Mouse (Mus musculus) stomach, postnatal 0 days (tissue): Measurements from ENCODE around the gene Dnajb1.
A peak's percentile ranks its signal among the peaks of the same experiment; 100 is the strongest.

Experiments
- CTCF ChIP-seq: IDR thresholded peaks from 2 replicates; pipeline ENCODE4 v1.5.1; 2016; ENCODE audit warnings: antibody characterized with exemption, low read depth, mild to moderate bottlenecking, moderate library complexity
- EP300 ChIP-seq: optimal IDR thresholded peaks from 2 replicates; pipeline ENCODE3; 2016; ENCODE audit warnings: antibody characterized with exemption

DNA sequence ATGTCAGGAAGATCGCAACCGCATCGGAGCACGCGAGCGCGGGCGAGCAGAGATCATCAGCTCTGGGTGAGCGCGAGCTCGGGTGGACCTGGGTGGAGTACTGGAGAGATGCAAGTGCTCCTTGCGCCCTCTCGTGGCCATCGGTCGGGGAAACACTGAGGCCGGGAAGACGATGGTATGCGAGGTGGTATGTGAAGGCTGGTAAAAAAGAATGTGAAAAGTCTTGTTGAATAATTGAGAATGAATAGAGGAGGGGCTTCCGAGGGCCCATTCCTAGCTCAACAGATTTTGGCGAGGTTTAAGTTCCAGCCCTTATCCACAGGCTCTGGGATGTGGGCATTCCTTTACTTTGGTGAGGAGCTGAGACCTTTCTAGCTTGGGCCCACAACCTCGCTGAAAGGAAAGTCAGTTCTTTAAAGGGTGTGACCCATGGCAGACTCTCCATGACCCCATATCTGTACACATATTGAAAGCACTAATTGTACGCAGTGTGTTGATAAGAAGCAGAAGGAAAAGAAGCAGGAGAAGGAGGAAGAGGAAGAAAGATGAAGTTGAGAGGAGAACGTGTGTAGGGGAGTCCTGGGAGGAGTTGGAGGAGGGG lies 14.5 kb downstream of the Dnajb1 start:
- TF ChIP-seq EP300, result no peak
- peak; percentile 97 for TF ChIP-seq CTCF
